17 mouse cellular contexts compared by ENCODE assay signal in the genomic region with DNA sequence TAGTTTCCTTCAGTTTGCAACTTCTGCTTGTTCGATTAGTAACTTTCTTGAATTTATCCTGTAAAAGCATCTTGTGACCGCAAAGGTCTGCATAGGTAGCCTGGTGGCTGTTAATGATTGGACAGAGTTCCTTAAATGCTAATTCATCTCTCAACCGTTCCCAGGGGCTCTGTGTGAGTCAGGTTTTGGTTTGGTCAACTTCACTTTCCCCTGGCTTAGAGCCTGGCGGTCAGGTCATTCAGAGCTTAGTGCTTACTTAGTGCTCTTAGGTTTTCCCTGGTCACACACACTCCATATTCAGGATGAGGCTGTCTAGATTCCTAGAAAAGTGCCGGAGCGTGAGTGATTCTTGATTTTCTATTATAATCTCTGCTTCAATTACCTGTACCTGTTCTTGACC. TPM values are rescaled to one million over a fixed set of nuclear protein-coding genes. Genes with fewer than 3 reads are reported as not detected.
DNase-seq lines count a peak whose midpoint lies in the region; TF ChIP-seq lines count a peak whose summit lies in the region.
"Had no signal": no experiment of that assay in that cellular context is flagged by ENCODE, and none has a peak within 500 bp of the region (broad histone marks: within the 10 kb centered on the region; RNA-seq: fewer than 3 reads in every experiment).

No protein-coding gene starts in this region.

- peaks cover 3% of the 10 kb centered on the region; the same call in 1 of the 2 replicates for H3K9me3 ChIP-seq in E14TG2a.4 (ENCODE audit: low read length)
- H3K9me3 ChIP-seq: liver, embryonic 12.5 days; midbrain, embryonic 15.5 days had no signal

- 28% methylated on average over 6 of the region's 6 CpGs for WGBS in kidney, adult 2 months

- H3K36me3 ChIP-seq in E14TG2a.4 (ENCODE audit: insufficient read depth, low read length): no peaks in the 10 kb centered on the region
- no peaks in the 10 kb centered on the region for H3K36me3 ChIP-seq in kidney, adult 2 months (ENCODE audit: control insufficient read depth, insufficient read depth, low read length)
- H3K36me3 ChIP-seq: embryonic facial prominence, embryonic 10.5 days; G1E; liver, embryonic 12.5 days; midbrain, embryonic 15.5 days had no signal

- no peak for TF ChIP-seq POLR2A in kidney, adult 2 months (IDR thresholded peaks at IDR 0.05; ENCODE audit: low read depth, low read length)

- peaks cover 15% of the 10 kb centered on the region; the same call in 1 of the 2 replicates for H3K4me1 ChIP-seq in E14TG2a.4 (replicated peaks; ENCODE audit: low read depth, low read length)
- H3K4me1 ChIP-seq in kidney, adult 2 months (ENCODE audit: control insufficient read depth, insufficient read depth, low read length): peaks cover 6% of the 10 kb centered on the region; the same call in 1 of the 2 replicates
- H3K4me1 ChIP-seq: liver, embryonic 12.5 days; midbrain, embryonic 15.5 days had no signal

- no peak for TF ChIP-seq CTCF in E14TG2a.4 (conservative IDR thresholded peaks at IDR 0.05; ENCODE audit: low read length)
- TF ChIP-seq CTCF in kidney, adult 2 months (conservative IDR thresholded peaks at IDR 0.05; ENCODE audit: insufficient read depth, insufficient read length, low read depth, low read length): no peak

- H3K27ac ChIP-seq in kidney, adult 2 months (ENCODE audit: insufficient read depth, low read depth, low read length): no peak overlapping the region
- H3K27ac ChIP-seq: embryonic facial prominence, embryonic 10.5 days; liver, embryonic 12.5 days; midbrain, embryonic 15.5 days had no signal

- H3K27me3 ChIP-seq in E14TG2a.4 (ENCODE audit: insufficient read depth, low read length): no peaks in the 10 kb centered on the region
- no peaks in the 10 kb centered on the region for H3K27me3 ChIP-seq in kidney, adult 2 months (replicated peaks; ENCODE audit: control insufficient read depth, insufficient read depth, low read length)
- H3K27me3 ChIP-seq: liver, embryonic 12.5 days; midbrain, embryonic 15.5 days had no signal

- peak; percentile 56 for DNase-seq in kidney, adult 2 months
- DNase-seq in kidney, postnatal 36 days: peak; percentile 24 to 60
- DNase-seq in lung, postnatal 36 days: peak; percentile 65
- no peak for DNase-seq in thymus, postnatal 4 days
- DNase-seq in testis, postnatal 10 days (ENCODE audit: low spot score): no peak
- no peak for DNase-seq in adrenal gland, adult 8-10 months
- DNase-seq in thymus, postnatal 25 days: no peak
- DNase-seq: cerebellum, postnatal 25 days; gastrocnemius, postnatal 10 days; layer of hippocampus, adult 9-11 months had no signal

- 0 out of 2 replicates have a peak overlapping the region, but pooled peaks have one; percentile 17 for H3K4me3 ChIP-seq in E14TG2a.4 (replicated peaks; ENCODE audit: low read length)
- no peak overlapping the region for H3K4me3 ChIP-seq in kidney, adult 2 months (ENCODE audit: insufficient read depth, low read depth, low read length)
- H3K4me3 ChIP-seq: embryonic facial prominence, embryonic 10.5 days; liver, embryonic 12.5 days; midbrain, embryonic 15.5 days had no signal

RNA-seq across cellular contexts. Expression of gene Rassf10, which starts 12.6 kb away (rescaled TPM):
- polyA plus RNA-seq in kidney, adult 2 months (2012; rRNA removed): 1.7 and 2.1 TPM in 2 replicates
- total RNA-seq in adrenal gland, adult 8-10 months (2022): 10 to 100 TPM in 1 of 4 experiments, 1 to 10 TPM in 3; 1.8 to 14.3 (median 4.2) TPM
- total RNA-seq: G1E; hematopoietic stem cell, adult 5-6 weeks; megakaryocyte, adult 5-6 weeks had no signal
- polyA plus RNA-seq: G1E had no signal

Comparison
In these comparisons a context has a peak if more than half of its experiments do, and no peak if none do; other contexts are left out.
1. DNase-seq: peak in kidney, adult 2 months (single experiment), kidney, postnatal 36 days (2 of 2) and lung, postnatal 36 days (single experiment); none in thymus, postnatal 4 days (single experiment), testis, postnatal 10 days (single experiment), adrenal gland, adult 8-10 months (single experiment) and thymus, postnatal 25 days (single experiment).